Mouse (Mus musculus) thymus, postnatal 0 days (tissue): Measurements from ENCODE around the gene Rdh16. TPM values are rescaled to one million over a fixed set of nuclear protein-coding genes. Genes with fewer than 3 reads are reported as not detected.
"Not testable (repeated sequence)": the region's sequence is repeated elsewhere in the genome, so short reads cannot be mapped to it uniquely, and the experiment has no call there.

ENCODE experiments used
- DNase-seq: peaks from one replicate; pipeline ENCODE4 v3.0.0-alpha.2; 2015; ENCODE audit warnings: low spot score
- polyA plus RNA-seq: library from polyadenylated mRNA; unstranded; fragments of >200 nt; fragmentation: Nextera tagmentation; extraction: Ambion mirVana; gene quantifications from 2 replicates; pipeline ENCODE4 v1.2.1, GENCODE M21; 2015

Rdh16 gene
- 0.05 TPM in 1 of 2 replicates, not detected in the other for polyA plus RNA-seq

DNA sequence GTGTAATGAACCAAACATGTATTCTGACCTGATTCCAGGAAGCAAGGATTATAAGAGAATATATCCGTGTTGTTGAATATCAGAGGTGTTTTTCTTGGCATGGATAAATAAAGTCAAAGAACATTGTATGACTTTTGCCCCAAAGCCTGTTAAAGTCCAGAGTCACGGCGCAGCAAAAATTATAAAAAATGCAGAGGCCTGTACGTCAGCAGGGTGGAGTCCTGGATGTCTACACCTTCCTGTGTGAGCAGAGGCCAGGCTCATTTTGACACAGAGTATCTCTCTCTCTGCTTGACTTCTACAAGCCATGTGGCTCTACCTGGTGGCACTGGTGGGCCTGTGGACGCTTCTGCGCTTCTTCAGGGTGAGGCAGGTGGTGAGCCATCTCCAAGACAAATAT, at the start of gene Rdh16:
Gene Rdh16 (plus strand): TSS at position 262 of the 400 bp plus-strand sequence.
- DNase-seq: no peak

DNA sequence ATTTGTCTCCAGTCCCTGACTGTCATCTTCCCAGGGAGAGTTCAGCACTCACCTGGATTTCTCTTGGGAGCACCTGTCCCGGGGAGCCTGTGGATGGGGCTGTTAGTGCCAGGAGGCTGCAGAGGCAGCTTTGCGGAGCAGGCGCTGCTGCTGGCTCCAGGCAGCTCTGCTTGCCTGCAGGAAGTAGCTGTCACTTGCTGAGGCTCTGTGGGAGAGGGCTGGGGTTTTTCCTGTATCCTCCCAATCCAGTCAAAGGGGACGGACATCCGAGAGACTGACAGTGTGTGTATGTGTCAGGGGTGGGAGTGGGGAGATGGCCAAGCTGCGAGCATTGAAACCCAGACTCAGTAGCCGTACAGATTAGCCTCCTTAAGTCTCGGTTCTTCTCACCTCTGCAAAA, 49.4 kb upstream of the Rdh16 start, which contains the start of gene Gpr182:
Gene Gpr182 (minus strand): TSS at position 185 of the 400 bp plus-strand sequence.
- DNase-seq: no peak

- no peak for DNase-seq
These were observed 46.3 kb upstream of the Rdh16 start for GRCm38 (mm10) chr10:127754566-127755166.

DNA sequence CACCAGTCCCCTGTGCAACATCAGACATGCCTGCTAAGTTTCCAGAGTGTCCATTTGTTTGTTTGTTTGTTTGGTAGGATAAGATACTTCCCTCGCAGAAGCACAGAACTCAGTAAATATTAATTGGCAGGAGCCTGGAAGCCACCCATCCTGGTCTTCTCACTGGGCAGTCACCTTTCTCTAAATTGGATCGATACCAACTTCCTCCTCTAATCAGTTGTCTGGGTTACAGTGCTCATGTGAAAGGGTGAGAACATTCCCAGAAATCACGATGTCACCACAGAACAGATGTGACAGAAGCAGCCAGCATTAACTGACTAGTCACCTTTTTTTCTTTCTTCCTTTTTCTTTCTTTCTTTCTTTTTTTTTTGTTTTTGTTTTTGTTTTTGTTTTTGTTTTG, 45.7 kb upstream of the Rdh16 start:
- DNase-seq: no peak

DNA sequence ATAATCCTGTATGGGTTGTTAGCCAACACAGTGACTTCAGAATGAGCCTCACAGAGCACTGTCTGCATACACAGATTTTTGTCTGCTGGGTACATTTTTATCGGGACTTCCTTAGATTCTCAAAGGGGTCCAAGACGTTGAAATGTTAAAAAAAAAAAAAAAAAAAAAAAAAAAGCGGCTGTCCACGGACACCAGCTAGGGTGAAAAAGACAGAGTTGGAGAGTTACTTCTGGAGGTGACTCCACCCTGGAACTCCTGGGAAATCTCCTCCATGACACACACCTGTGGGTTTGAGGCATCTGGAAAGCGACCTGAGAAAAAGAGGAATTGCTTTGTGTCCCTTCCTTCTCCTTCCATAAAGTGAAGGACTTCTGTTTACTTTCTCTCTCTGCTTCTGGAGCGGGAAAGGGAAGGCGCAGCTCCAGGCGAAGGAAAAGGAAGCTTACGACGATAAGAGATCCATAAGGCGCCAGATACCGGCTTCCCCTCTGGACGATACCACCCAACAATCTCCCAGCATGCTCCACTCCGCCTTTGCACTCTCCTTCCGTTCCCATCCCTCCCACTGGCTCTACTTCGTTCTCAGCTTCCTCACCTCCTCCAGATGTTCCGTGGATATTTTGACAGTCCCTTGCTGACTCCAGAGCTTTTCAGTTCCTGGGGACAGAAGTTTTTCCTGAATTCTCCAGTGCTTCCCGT, 45.0 kb upstream of the Rdh16 start:
- no peak for DNase-seq

GRCm38 (mm10) chr10:127759181-127760110, 41.5 kb upstream of the Rdh16 start, which contains the start of the genes Rdh1 and Rdh16f1:
Gene Rdh1 (plus strand): TSS chr10:127759721.
Gene Rdh16f1 (plus strand): TSS chr10:127759787.
- DNase-seq: no peak

DNA sequence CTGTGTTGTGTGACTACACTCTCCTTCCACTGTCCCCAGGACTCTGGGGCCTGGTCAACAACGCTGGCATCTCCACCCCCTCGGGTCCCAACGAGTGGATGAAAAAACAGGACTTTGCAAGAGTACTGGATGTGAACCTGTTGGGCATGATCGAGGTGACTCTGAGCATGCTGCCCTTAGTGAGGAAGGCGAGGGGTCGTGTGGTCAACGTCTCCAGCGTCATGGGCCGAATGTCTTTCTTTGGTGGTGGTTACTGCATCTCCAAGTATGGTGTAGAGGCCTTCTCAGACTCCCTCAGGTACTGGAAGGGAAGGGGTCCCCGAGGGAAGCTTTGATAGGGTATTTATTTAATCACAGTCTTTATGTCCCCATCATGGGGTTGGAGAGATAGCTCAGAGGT, 38.0 kb upstream of the Rdh16 start:
- not testable (repeated sequence) for DNase-seq

DNA sequence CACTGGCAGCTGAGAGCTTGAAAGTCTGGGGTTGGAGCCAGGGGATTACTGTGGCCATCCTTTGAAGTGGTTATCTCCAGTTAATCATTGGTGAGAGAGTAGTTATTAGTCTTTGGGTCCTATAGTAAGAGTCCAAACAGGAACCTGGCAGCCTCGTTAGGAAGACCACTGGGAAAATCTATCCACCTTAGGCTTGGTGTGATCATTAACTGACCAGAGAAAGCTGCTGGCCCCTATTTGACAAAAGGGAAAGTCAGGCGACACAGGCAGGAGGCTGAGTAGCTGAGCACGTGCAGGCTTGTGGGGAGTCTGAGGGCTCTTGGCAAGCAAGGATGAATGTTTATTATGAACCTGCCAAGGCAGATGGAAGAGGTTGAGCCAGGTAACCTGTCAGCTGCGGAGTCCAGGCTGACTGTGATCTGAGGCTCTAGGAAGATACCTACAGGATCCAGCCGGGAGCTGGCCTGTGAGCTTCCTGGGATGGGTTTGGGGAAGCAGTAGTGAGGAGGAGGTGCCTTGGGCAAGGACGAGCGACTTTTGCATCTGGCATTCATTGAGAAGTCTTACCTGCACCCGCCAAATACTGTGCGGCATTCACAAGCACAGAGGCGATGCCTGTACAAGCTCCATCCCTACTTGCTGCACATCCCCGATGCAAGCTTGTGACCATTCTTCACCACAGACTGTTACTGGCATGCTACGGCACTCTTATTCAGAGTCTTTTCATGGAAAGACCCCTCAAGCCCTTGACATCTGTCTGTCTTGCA, 36.9 kb upstream of the Rdh16 start:
- no peak for DNase-seq

GRCm38 (mm10) chr10:127766564-127766963, 34.4 kb upstream of the Rdh16 start:
- no peak for DNase-seq

DNA sequence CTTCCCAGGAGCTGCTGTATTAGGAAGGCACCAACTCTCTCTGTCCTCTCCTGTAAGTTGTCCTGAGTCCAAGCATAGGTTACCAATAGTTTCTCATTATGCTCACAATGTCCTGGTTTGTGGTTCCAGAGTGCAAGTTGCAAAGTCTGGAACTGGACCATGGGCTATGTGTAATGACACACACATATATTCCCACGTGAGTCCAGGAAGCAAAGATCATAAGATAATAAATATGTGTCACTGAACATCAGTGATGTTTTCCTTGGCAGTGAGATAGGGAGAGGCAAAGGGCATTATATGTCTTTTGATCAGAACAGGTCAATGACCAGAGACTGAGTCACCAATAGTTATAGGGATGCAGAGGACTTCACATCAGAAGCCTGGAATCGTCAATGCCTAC, 24.9 kb upstream of the Rdh16 start, which contains the start of gene Rdh9:
Gene Rdh9 (plus strand): TSS at position 376 of the 400 bp plus-strand sequence.
- DNase-seq: no peak

- DNase-seq: not testable (repeated sequence)
These were observed 18.6 kb upstream of the Rdh16 start for GRCm38 (mm10) chr10:127782321-127782720.

- not testable (repeated sequence) for DNase-seq
These were observed 15.5 kb upstream of the Rdh16 start for GRCm38 (mm10) chr10:127785411-127785810.

GRCm38 (mm10) chr10:127799295-127799694, 1.7 kb upstream of the Rdh16 start:
- DNase-seq: no peak

- no peak for DNase-seq
These were observed 660 bp downstream of the Rdh16 start for GRCm38 (mm10) chr10:127801612-127802011.

GRCm38 (mm10) chr10:127802236-127802635, 1.3 kb downstream of the Rdh16 start:
- DNase-seq: no peak

DNA sequence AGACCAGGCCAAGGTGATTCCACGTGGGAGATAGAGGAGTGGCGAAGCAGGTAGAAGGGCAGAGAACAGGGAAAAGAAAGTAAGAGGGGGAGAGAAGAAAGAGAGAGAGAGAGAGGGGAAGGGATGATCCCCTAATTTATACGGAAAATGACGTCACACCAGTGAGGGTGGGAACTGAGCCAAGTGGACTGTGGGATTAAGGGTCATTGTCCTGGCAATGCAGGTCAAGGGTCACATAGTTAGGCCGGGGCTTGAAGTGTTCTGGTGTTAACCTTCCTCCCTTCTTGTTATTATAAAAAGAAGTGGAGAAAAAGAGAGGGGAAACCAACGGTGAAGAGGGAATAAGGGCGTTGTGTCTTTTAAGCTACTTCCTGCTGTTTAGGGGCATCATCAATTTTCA, 3.5 kb downstream of the Rdh16 start:
- DNase-seq: no peak

- no peak for DNase-seq
These were observed 14.9 kb downstream of the Rdh16 start for GRCm38 (mm10) chr10:127815888-127816287.

- DNase-seq: not testable (repeated sequence)
These were observed 16.4 kb downstream of the Rdh16 start for GRCm38 (mm10) chr10:127817268-127817910.

DNA sequence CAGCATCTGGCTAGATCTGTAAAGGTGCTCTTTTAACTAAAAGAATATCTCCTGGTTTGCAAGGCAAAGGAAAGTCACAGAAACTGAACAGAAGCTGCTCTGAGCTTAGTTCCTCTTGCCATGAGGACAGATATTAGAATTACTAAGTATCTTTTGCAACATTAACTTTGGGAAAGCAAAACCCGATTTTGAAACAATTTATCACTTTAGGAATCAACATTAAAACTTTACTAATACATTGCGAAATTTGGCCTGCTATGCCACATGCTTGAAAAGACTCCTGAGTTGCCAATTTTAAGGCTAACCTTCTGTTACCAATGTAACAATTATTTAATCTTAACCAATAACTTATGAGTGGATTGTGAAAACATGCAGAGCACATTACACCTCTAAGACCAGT, 20.9 kb downstream of the Rdh16 start:
- not testable (repeated sequence) for DNase-seq

DNA sequence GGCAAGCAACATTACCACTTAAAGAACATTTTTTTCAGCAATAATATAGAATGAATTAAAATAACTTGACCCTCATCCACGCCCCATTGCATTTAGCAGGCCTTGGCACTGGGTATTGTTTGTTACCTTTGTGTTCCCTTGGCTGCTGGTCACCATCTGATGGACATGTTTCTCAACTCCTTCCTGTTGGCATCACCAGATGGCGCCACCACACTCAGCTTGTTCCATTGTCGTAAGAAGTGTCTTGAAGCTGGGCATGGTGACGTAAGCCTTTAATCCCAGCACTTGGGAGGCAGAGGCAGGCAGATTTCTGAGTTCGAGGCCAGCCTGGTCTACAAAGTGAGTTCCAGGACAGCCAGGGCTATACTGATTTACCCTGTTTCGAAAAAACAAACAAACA, 24.4 kb downstream of the Rdh16 start:
- DNase-seq: no peak
